Comparison of ENCODE assay signal across 16 mouse cellular contexts in the genomic region with DNA sequence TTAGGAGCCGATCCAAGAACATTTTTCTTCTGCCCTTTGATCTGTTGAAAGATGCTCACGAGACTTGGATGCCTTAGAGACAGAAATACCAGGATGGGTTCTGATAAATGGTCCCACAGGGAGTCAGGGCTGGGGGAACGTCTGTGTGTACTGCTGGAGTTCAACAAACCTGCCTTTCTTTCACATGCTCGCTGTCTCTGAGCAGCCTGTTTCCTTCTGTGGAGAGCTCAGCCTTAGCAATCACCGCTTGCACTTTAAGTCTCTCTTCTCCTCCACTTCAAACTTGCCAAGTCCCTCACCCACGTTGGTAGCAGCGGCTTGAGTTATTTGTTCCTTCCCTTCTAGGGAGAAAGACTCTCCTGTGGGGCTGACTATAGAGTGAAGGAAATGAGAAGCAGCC. TPM values are rescaled to one million over a fixed set of nuclear protein-coding genes. Genes with fewer than 3 reads are reported as not detected.
DNase-seq lines count a peak whose midpoint lies in the region; ATAC-seq and TF ChIP-seq lines count a peak whose summit lies in the region.
"Had no signal": no experiment of that assay in that cellular context is flagged by ENCODE, and none has a peak within 500 bp of the region (broad histone marks: within the 10 kb centered on the region; RNA-seq: fewer than 3 reads in every experiment).

No protein-coding gene starts in this region.

- no peak overlapping the region for H3K4me3 ChIP-seq in lung, adult 2 months (replicated peaks; ENCODE audit: extremely low read depth, low read depth, low read length)
- no peak overlapping the region for H3K4me3 ChIP-seq in hindbrain, embryonic 14.5 days (replicated peaks; ENCODE audit: low read length)
- no peak overlapping the region for H3K4me3 ChIP-seq in kidney, embryonic 15.5 days (replicated peaks)
- H3K4me3 ChIP-seq: embryonic facial prominence, embryonic 12.5 days; midbrain, embryonic 12.5 days had no signal

- no peak for TF ChIP-seq POLR2A in lung, adult 2 months (IDR thresholded peaks at IDR 0.05; ENCODE audit: borderline replicate concordance, extremely low read depth, low read depth, low read length)

- no peak for TF ChIP-seq CTCF in lung, adult 2 months (IDR thresholded peaks at IDR 0.05; ENCODE audit: insufficient read depth, low read length)

- H3K27me3 ChIP-seq in hindbrain, embryonic 14.5 days (ENCODE audit: control insufficient read depth, insufficient read depth, low read length), result no peaks in the 10 kb centered on the region
- H3K27me3 ChIP-seq in kidney, embryonic 15.5 days, result peaks cover 6% of the 10 kb centered on the region; the same call in 1 of the 2 replicates
- H3K27me3 ChIP-seq: embryonic facial prominence, embryonic 12.5 days had no signal

- H3K4me1 ChIP-seq in lung, adult 2 months (ENCODE audit: control insufficient read depth, insufficient read depth, low read length), result no peaks in the 10 kb centered on the region; the same call in none of the 2 replicates
- H3K4me1 ChIP-seq in hindbrain, embryonic 14.5 days (replicated peaks; ENCODE audit: control insufficient read depth, insufficient read depth, low read length), result no peaks in the 10 kb centered on the region
- no peaks in the 10 kb centered on the region; the same call in 1 of the 2 replicates for H3K4me1 ChIP-seq in kidney, embryonic 15.5 days
- H3K4me1 ChIP-seq: embryonic facial prominence, embryonic 12.5 days; midbrain, embryonic 12.5 days had no signal

- H3K36me3 ChIP-seq in hindbrain, embryonic 14.5 days (replicated peaks; ENCODE audit: control insufficient read depth, insufficient read depth), result no peaks in the 10 kb centered on the region
- H3K36me3 ChIP-seq in kidney, embryonic 15.5 days, result no peaks in the 10 kb centered on the region
- H3K36me3 ChIP-seq: embryonic facial prominence, embryonic 12.5 days; midbrain, embryonic 12.5 days had no signal

- 0 out of 2 replicates have a peak overlapping the region, but pooled peaks have one; percentile 9 for H3K9ac ChIP-seq in hindbrain, embryonic 14.5 days
- H3K9ac ChIP-seq in kidney, embryonic 15.5 days, result no peak overlapping the region
- H3K9ac ChIP-seq: embryonic facial prominence, embryonic 12.5 days; midbrain, embryonic 12.5 days had no signal

- H3K27ac ChIP-seq in hindbrain, embryonic 14.5 days, result no peak overlapping the region
- no peak overlapping the region for H3K27ac ChIP-seq in kidney, embryonic 15.5 days
- H3K27ac ChIP-seq: embryonic facial prominence, embryonic 12.5 days; midbrain, embryonic 12.5 days had no signal

- WGBS in lung, adult 2 months, result 10% methylated on average over 7 of the region's 7 CpGs
- WGBS in hindbrain, embryonic 14.5 days, result 45% methylated on average over 7 of the region's 7 CpGs
- 13% methylated on average over 7 of the region's 7 CpGs for WGBS in kidney, embryonic 15.5 days

- DNase-seq in embryo, embryonic 10 days (ENCODE audit: low spot score), result peak; percentile 36
- DNase-seq in embryo, embryonic 9.5 days (ENCODE audit: extremely low spot score), result no peak
- peak; percentile 6 to 23 for DNase-seq in lung, adult 18-20 months
- no peak for DNase-seq in lung, adult 2 months
- DNase-seq in hindbrain, embryonic 14.5 days (ENCODE audit: low spot score), result no peak
- DNase-seq in right cerebral cortex, postnatal 10 days (ENCODE audit: low spot score in 2 of 2), result peak; percentile 53 to 58
- DNase-seq in cerebellum, postnatal 36 days, result no peak
- DNase-seq: adrenal gland, postnatal 36 days; cerebellum, adult 11-12 months; spleen, adult 18-20 months had no signal

- no peak for ATAC-seq in hindbrain, embryonic 14.5 days (ENCODE audit: low FRiP score)
- no peak for ATAC-seq in kidney, embryonic 15.5 days (replicated peaks; ENCODE audit: low FRiP score)

- no peaks in the 10 kb centered on the region for H3K9me3 ChIP-seq in hindbrain, embryonic 14.5 days (ENCODE audit: control insufficient read depth, low read length)
- no peaks in the 10 kb centered on the region for H3K9me3 ChIP-seq in kidney, embryonic 15.5 days (replicated peaks)
- H3K9me3 ChIP-seq: embryonic facial prominence, embryonic 12.5 days; midbrain, embryonic 12.5 days had no signal

- no peak overlapping the region for H3K4me2 ChIP-seq in hindbrain, embryonic 14.5 days (replicated peaks)
- H3K4me2 ChIP-seq in kidney, embryonic 15.5 days, result no peak overlapping the region
- H3K4me2 ChIP-seq: embryonic facial prominence, embryonic 12.5 days; liver, embryonic 11.5 days; midbrain, embryonic 12.5 days had no signal

RNA-seq across cellular contexts. Expression of gene Krt23, which starts 26.6 kb away (rescaled TPM):
- polyA plus RNA-seq in lung, adult 2 months (2012; rRNA removed), result 20.2 and 26.1 TPM in 2 replicates
- polyA plus RNA-seq in hindbrain, embryonic 14.5 days (2014; fragmentation: Nextera tagmentation; extraction: Ambion mirVana), result 0.32 TPM in 1 of 2 replicates, not detected in the other
- polyA plus RNA-seq in kidney, embryonic 15.5 days (2015; fragmentation: Nextera tagmentation; extraction: Ambion mirVana), result 19.9 and 20.3 TPM in 2 replicates
- polyA plus RNA-seq: midbrain, embryonic 12.5 days had no signal

RNA-seq across cellular contexts. Expression of gene Krt20, which starts 28.4 kb away (rescaled TPM):
- 0.72 TPM in 1 of 2 replicates, not detected in the other for polyA plus RNA-seq in lung, adult 2 months (2012; rRNA removed)
- 0.14 TPM in 1 of 2 replicates, not detected in the other for polyA plus RNA-seq in hindbrain, embryonic 14.5 days (2014; fragmentation: Nextera tagmentation; extraction: Ambion mirVana)
- polyA plus RNA-seq in kidney, embryonic 15.5 days (2015; fragmentation: Nextera tagmentation; extraction: Ambion mirVana), result 1.2 and 1.7 TPM in 2 replicates

RNA-seq across cellular contexts. Expression of gene Krt12, which starts 44.3 kb away (rescaled TPM):
- polyA plus RNA-seq in lung, adult 2 months (2012; rRNA removed), result 0.06 TPM in 1 of 2 replicates, not detected in the other
- not detected in 2 replicates for polyA plus RNA-seq in hindbrain, embryonic 14.5 days (2014; fragmentation: Nextera tagmentation; extraction: Ambion mirVana)
- polyA plus RNA-seq in kidney, embryonic 15.5 days (2015; fragmentation: Nextera tagmentation; extraction: Ambion mirVana), result not detected in 2 replicates
- polyA plus RNA-seq: embryonic facial prominence, embryonic 12.5 days; kidney, embryonic 14.5 days; liver, embryonic 11.5 days; midbrain, embryonic 12.5 days had no signal

RNA-seq across cellular contexts. Expression of gene Krt39, which starts 54.8 kb away (rescaled TPM):
- polyA plus RNA-seq in lung, adult 2 months (2012; rRNA removed), result not detected in 2 replicates
- not detected in 2 replicates for polyA plus RNA-seq in hindbrain, embryonic 14.5 days (2014; fragmentation: Nextera tagmentation; extraction: Ambion mirVana)
- 0.32 and 0.43 TPM in 2 replicates for polyA plus RNA-seq in kidney, embryonic 15.5 days (2015; fragmentation: Nextera tagmentation; extraction: Ambion mirVana)
- polyA plus RNA-seq: embryonic facial prominence, embryonic 12.5 days; liver, embryonic 11.5 days; midbrain, embryonic 12.5 days; thymus, postnatal 0 days had no signal

Comparison
In these comparisons a context has a peak if more than half of its experiments do, and no peak if none do; other contexts are left out.
1. DNase-seq: peak in embryo, embryonic 10 days (single experiment), lung, adult 18-20 months (2 of 2) and right cerebral cortex, postnatal 10 days (2 of 2); none in embryo, embryonic 9.5 days (single experiment), lung, adult 2 months (single experiment), hindbrain, embryonic 14.5 days (single experiment) and cerebellum, postnatal 36 days (0 of 2).
2. RNA of gene Krt23, which starts 26.6 kb away (polyA plus RNA-seq): 20.2 to 26.1 TPM in lung, adult 2 months and 19.9 to 20.3 TPM in kidney, embryonic 15.5 days; 0.32 TPM in hindbrain, embryonic 14.5 days; every median in the first group is over 10 times any median in the second.